Mouse (Mus musculus): ENCODE data around the gene Stx6.
A peak's percentile ranks its signal among the peaks of the same experiment; 100 is the strongest.

The Stx6 gene

GRCm38 (mm10) chr1:155158141-155158969 is at the start of gene Stx6:
Stx6 (plus strand) TSS chr1:155158715.
- TF ChIP-seq GATA4 (IDR thresholded peaks at IDR 0.05; ENCODE audit: insufficient replicate concordance, low read length) = peak; percentile 53; the same call in 1 of the 2 replicates

DNA sequence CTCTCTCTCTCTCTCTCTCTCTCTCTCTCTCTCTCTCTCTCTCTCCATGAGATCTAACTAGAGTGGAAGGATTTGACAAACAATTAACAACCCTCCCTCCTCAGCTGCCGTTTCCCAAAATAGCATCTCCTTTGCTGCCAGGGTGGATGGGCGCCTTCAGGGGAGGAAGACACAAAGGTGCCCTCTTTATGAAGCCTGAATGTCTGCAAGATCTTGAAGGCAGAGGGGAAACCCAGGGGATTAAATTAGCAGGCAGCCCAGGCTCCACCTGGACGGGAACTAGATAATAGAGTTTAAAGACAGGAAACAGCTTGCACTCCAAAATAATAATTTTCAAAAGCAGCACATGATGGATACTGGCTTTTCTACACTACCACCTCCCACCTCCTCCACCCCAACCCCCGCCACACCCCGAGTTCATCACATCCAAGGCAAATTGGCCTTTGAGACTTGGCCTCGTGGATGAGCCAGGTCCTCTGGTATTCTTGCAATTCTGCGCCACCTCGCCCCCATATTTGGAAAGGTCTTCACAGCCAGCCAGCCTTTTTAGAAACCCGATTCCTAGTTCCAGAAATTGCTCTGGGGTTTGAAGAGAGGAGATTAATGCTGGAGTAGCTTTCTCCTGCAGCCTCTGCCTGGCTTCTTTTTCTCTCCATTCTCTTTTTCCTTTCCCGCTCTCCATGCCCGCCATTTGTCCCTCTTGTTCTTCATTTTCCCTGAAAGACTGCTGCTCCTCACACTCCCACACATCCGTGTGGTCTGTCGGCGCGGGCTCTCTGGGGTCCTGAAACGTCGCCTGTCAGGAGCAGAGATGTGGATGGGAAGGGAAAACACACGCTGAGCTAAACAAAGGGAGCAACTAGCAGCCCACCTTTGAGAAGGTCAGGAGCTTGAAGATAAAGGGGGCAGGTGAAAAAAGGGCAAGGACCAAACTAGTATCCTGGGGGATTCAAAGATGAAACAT is 48.8 kb upstream of the Stx6 start:
- TF ChIP-seq GATA4 (IDR thresholded peaks at IDR 0.05; ENCODE audit: insufficient replicate concordance, low read length) = no peak

DNA sequence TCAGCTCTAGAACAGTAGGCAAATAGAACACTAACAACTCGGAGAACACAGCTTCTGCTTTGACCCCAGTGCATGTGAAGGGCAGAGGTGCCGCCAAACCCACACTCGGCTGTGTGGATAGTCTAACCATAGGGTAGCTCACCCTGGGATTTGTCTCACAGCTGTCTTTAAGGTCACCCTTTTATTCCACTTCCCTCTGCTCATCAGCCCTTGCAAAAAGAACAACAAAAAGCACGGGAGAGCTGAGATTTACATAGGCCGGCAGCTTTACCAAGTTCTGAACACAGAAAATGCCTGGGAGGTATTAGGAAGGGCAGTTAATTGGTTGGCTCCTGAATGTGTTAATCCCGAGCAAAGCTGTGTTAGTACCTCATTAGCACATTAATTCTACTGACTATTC is 47.0 kb upstream of the Stx6 start:
- no peak for TF ChIP-seq GATA4 (IDR thresholded peaks at IDR 0.05; ENCODE audit: insufficient replicate concordance, low read length)

- no peak for TF ChIP-seq GATA4 (IDR thresholded peaks at IDR 0.05; ENCODE audit: insufficient replicate concordance, low read length)
These were observed 46.4 kb upstream of the Stx6 start for GRCm38 (mm10) chr1:155112118-155112517.

GRCm38 (mm10) chr1:155112875-155113274 is 45.6 kb upstream of the Stx6 start:
- no peak for TF ChIP-seq GATA4 (IDR thresholded peaks at IDR 0.05; ENCODE audit: insufficient replicate concordance, low read length)

- TF ChIP-seq GATA4 (IDR thresholded peaks at IDR 0.05; ENCODE audit: insufficient replicate concordance, low read length) = no peak
These were observed 44.6 kb upstream of the Stx6 start for GRCm38 (mm10) chr1:155113946-155114345.

DNA sequence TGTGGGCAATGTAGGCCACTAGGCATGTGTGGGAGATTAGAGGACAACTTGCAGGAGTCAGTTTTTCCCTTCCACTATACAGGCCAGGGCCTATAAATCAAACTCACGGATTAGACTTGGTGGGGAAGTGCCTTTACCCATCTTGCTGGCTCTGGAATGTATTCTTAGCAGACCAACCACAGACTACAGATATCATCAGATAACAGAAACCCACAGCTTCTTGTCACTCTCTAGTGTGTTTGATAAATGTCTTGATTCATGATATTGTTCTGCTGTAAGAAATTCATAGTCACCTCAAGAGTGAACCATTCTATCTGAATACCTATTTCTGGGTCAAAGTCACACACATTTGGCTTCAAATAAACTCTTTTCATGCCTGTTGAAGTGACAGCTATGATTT is 38.8 kb upstream of the Stx6 start:
- TF ChIP-seq GATA4 (IDR thresholded peaks at IDR 0.05; ENCODE audit: insufficient replicate concordance, low read length) = no peak

- TF ChIP-seq GATA4 (IDR thresholded peaks at IDR 0.05; ENCODE audit: insufficient replicate concordance, low read length) = no peak
These were observed 36.3 kb upstream of the Stx6 start for GRCm38 (mm10) chr1:155121977-155122939.

GRCm38 (mm10) chr1:155124397-155124796 is 34.1 kb upstream of the Stx6 start:
- TF ChIP-seq GATA4 (IDR thresholded peaks at IDR 0.05; ENCODE audit: insufficient replicate concordance, low read length) = no peak

DNA sequence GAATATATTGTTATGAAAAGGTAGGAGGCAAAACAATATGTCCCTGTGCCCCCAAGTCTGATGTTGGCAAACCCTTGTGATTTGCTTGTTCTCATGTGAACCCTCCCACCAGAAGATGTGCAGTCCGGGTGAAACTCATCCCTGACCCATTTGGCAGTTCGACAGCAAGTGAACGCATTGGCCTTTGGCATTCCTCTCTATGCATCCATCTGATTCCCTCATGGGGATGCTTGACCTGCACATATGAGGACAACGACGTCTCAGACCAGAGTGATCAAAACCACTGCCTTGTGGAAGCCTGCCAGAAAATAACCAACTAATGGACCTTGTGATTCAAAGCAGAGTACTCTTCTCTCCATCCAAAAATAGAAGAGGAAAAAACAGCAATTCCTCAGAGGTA is 31.8 kb upstream of the Stx6 start:
- TF ChIP-seq GATA4 (IDR thresholded peaks at IDR 0.05; ENCODE audit: insufficient replicate concordance, low read length) = no peak

GRCm38 (mm10) chr1:155127429-155127934 is 31.0 kb upstream of the Stx6 start:
- TF ChIP-seq GATA4 (IDR thresholded peaks at IDR 0.05; ENCODE audit: insufficient replicate concordance, low read length) = no peak

DNA sequence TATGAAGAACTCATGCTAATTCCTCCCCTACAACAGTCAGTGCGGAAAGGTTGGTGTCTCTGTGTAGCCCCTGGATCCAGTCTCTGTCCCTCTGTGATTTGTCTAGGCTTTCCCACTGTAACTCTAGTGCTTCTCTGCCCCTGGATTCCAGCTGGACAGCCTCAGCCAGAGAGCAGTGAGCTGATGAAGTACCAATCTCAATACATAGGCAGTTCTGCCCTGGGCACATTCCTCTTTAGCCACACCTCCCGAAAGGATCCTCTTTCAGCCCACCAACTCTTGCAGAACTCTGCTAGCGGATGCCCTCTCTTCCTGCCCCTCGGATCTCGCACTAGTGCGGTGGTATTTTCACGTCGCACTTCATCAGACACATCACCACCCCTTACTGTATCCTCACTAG is 23.6 kb upstream of the Stx6 start:
- no peak for TF ChIP-seq GATA4 (IDR thresholded peaks at IDR 0.05; ENCODE audit: insufficient replicate concordance, low read length)

GRCm38 (mm10) chr1:155138795-155139194 is 19.7 kb upstream of the Stx6 start:
- TF ChIP-seq GATA4 (IDR thresholded peaks at IDR 0.05; ENCODE audit: insufficient replicate concordance, low read length) = no peak

GRCm38 (mm10) chr1:155140076-155140475 is 18.4 kb upstream of the Stx6 start:
- TF ChIP-seq GATA4 (IDR thresholded peaks at IDR 0.05; ENCODE audit: insufficient replicate concordance, low read length) = no peak

Data from liver, adult (tissue).